24 mouse cellular contexts compared by ENCODE assay signal in genomic region chr1:85972341-85972740, GRCm38 (mm10). TPM values are rescaled to one million over a fixed set of nuclear protein-coding genes. Genes with fewer than 3 reads are reported as not detected.
DNase-seq lines count a peak whose midpoint lies in the region; ATAC-seq and TF ChIP-seq lines count a peak whose summit lies in the region.
"Had no signal": no experiment of that assay in that cellular context is flagged by ENCODE, and none has a peak within 500 bp of the region (broad histone marks: within the 10 kb centered on the region; RNA-seq: fewer than 3 reads in every experiment).

No protein-coding gene starts in this region.

- TF ChIP-seq EP300 in CH12.LX (IDR thresholded peaks at IDR 0.05; ENCODE audit: low read length): no peak

- no peaks in the 10 kb centered on the region; the same call in 1 of the 2 replicates for H3K79me2 ChIP-seq in CH12.LX (replicated peaks; ENCODE audit: control insufficient read depth, extremely low read depth, insufficient read depth, poor library complexity, severe bottlenecking)

- no peaks in the 10 kb centered on the region for H3K27me3 ChIP-seq in CH12.LX (replicated peaks)
- H3K27me3 ChIP-seq in small intestine, adult 2 months (ENCODE audit: control insufficient read depth, insufficient read depth, low read length): no peaks in the 10 kb centered on the region
- no peaks in the 10 kb centered on the region for H3K27me3 ChIP-seq in midbrain, embryonic 14.5 days (ENCODE audit: control insufficient read depth, insufficient read depth, low read length)
- H3K27me3 ChIP-seq: Patski had no signal

- no peak for TF ChIP-seq RAD21 in CH12.LX (IDR thresholded peaks at IDR 0.05; ENCODE audit: low read depth, low read length)

- peaks cover 39 to 69% of the 10 kb centered on the region in 2 experiments for H3K4me1 ChIP-seq in CH12.LX (ENCODE audit: control insufficient read depth in 1 of 2, insufficient read depth in 2 of 2)
- peaks cover 14% of the 10 kb centered on the region; the same call in 1 of the 2 replicates for H3K4me1 ChIP-seq in small intestine, adult 2 months (ENCODE audit: control insufficient read depth, insufficient read depth, insufficient read length, low read length)
- no peaks in the 10 kb centered on the region for H3K4me1 ChIP-seq in midbrain, embryonic 14.5 days (ENCODE audit: control insufficient read depth, insufficient read depth, low read length)

- dilution Hi-C loops in CH12.LX (cut with MboI; ENCODE audit: extremely low pct_ligation_motif_present, extremely low pct_unique_long_range_greater_than_20kb, low sequenced_read_pairs): no loop called here

- TF ChIP-seq CTCF in CH12.LX (conservative IDR thresholded peaks at IDR 0.05 in 1 of 2, IDR thresholded peaks at IDR 0.05 in 1 of 2; ENCODE audit: low read depth in 2 of 2, low read length in 2 of 2): no peak
- no peak for TF ChIP-seq CTCF in small intestine, adult 2 months (IDR thresholded peaks at IDR 0.05; ENCODE audit: extremely low read depth, insufficient read length, insufficient replicate concordance, low read depth, low read length)
- TF ChIP-seq CTCF in gastrocnemius, adult 2 months (IDR thresholded peaks at IDR 0.05): no peak

- in situ Hi-C loops in CH12.LX (cut with MboI; ENCODE audit: low pct_ligation_motif_present, low pct_unique_long_range_greater_than_20kb, low sequenced_read_pairs): no loop called here

- TF ChIP-seq POLR2A in CH12.LX (IDR thresholded peaks at IDR 0.05; ENCODE audit: low read depth, low read length): peak; percentile 35
- TF ChIP-seq POLR2A in small intestine, adult 2 months (IDR thresholded peaks at IDR 0.05; ENCODE audit: low read depth, low read length): no peak

- no peak for DNase-seq in CH12.LX (ENCODE audit: extremely low read depth)
- no peak for DNase-seq in gastrocnemius, adult 2 months
- no peak for DNase-seq in midbrain, embryonic 14.5 days
- DNase-seq: adrenal gland, adult 2 months; adrenal gland, adult 8-10 months; adrenal gland, postnatal 10 days; adrenal gland, postnatal 14 days; adrenal gland, postnatal 25 days; adrenal gland, postnatal 36 days; B cell, adult 2 months; cerebellum, adult 11 months; cerebellum, adult 11-12 months; cerebellum, adult 18-20 months; cerebellum, adult 2 months had no signal

- H3K27ac ChIP-seq in CH12.LX (ENCODE audit: insufficient read depth, low read depth): peak overlapping the region; percentile 99
- peak overlapping the region; percentile 14; the same call in 1 of the 2 replicates for H3K27ac ChIP-seq in small intestine, adult 2 months (ENCODE audit: insufficient read depth, low read depth, low read length)
- H3K27ac ChIP-seq in gastrocnemius, adult 2 months: no peak overlapping the region
- no peak overlapping the region for H3K27ac ChIP-seq in midbrain, embryonic 14.5 days (replicated peaks; ENCODE audit: low read depth, low read length)

- H3K4me3 ChIP-seq in CH12.LX (replicated peaks in 1 of 3; ENCODE audit: low read depth in 2 of 3, low read length in 2 of 3, poor library complexity in 1 of 3): peak overlapping the region; percentile 28 to 53 (median 29)
- H3K4me3 ChIP-seq in small intestine, adult 2 months (ENCODE audit: low read depth, low read length): no peak overlapping the region
- no peak overlapping the region for H3K4me3 ChIP-seq in gastrocnemius, adult 2 months
- no peak overlapping the region for H3K4me3 ChIP-seq in midbrain, embryonic 14.5 days (replicated peaks; ENCODE audit: low read depth, low read length)

- H3K9me3 ChIP-seq in CH12.LX (replicated peaks; ENCODE audit: low read length): no peaks in the 10 kb centered on the region
- no peaks in the 10 kb centered on the region for H3K9me3 ChIP-seq in midbrain, embryonic 14.5 days (ENCODE audit: control insufficient read depth, low read length)
- H3K9me3 ChIP-seq: G1E had no signal

- no peak for ATAC-seq in midbrain, embryonic 14.5 days (ENCODE audit: low FRiP score, low TSS enrichment)
- ATAC-seq: activated CD4-positive, CD25-positive, alpha-beta regulatory T cell, adult 4 months; CD4-positive, CD25-positive, alpha-beta regulatory T cell, adult 4 months; Patski had no signal

- 76% methylated on average over 3 of the region's 3 CpGs for WGBS in small intestine, adult 2 months
- WGBS in midbrain, embryonic 14.5 days: 80% methylated on average over 3 of the region's 3 CpGs

- H3K4me2 ChIP-seq in CH12.LX (ENCODE audit: insufficient read depth, low read depth, poor library complexity, severe bottlenecking): peak overlapping the region; percentile 81
- H3K4me2 ChIP-seq in midbrain, embryonic 14.5 days (ENCODE audit: low read length): no peak overlapping the region

- peak overlapping the region; percentile 80 for H3K9ac ChIP-seq in CH12.LX (ENCODE audit: insufficient read depth, low read depth)
- no peak overlapping the region for H3K9ac ChIP-seq in midbrain, embryonic 14.5 days (replicated peaks; ENCODE audit: low read length)

- intact Hi-C loops in gastrocnemius, adult 2 months (cut with DNase I): no loop called here

- H3K36me3 ChIP-seq in CH12.LX (replicated peaks in 1 of 2; ENCODE audit: control insufficient read depth in 1 of 2, insufficient read depth in 1 of 2, low read length in 1 of 2): no peaks in the 10 kb centered on the region
- H3K36me3 ChIP-seq in small intestine, adult 2 months (ENCODE audit: control insufficient read depth, insufficient read depth, low read length): no peaks in the 10 kb centered on the region
- no peaks in the 10 kb centered on the region for H3K36me3 ChIP-seq in midbrain, embryonic 14.5 days (ENCODE audit: control insufficient read depth, insufficient read depth, low read length)
- H3K36me3 ChIP-seq: G1E had no signal

TF ChIP-seq in CH12.LX, 34 proteins besides CTCF, POLR2A, EP300 and RAD21:
- no peak for TF ChIP-seq MEF2A (IDR thresholded peaks at IDR 0.05; ENCODE audit: borderline replicate concordance, low read depth, low read length)
- TF ChIP-seq ZKSCAN1 (IDR thresholded peaks at IDR 0.05; ENCODE audit: borderline replicate concordance, low read depth, low read length): no peak
- no peak for TF ChIP-seq JUN (IDR thresholded peaks at IDR 0.05; ENCODE audit: insufficient read depth, low read depth, low read length)
- 0 out of 2 replicates have a peak, but pooled peaks have one; percentile 37 for TF ChIP-seq TCF12 (IDR thresholded peaks at IDR 0.05; ENCODE audit: low read depth, low read length)
- no peak for TF ChIP-seq IRF4 (IDR thresholded peaks at IDR 0.05; ENCODE audit: low read depth, low read length)
- peak; percentile 63; the same call in 1 of the 2 replicates for TF ChIP-seq TBP (conservative IDR thresholded peaks at IDR 0.05; ENCODE audit: low read depth, low read length)
- peak; percentile 82 for TF ChIP-seq ZNF384 (IDR thresholded peaks at IDR 0.05; ENCODE audit: low read depth, low read length)

RNA-seq across cellular contexts. Expression of gene Gpr55, which starts 11.5 kb away (rescaled TPM):
- total RNA-seq in CH12.LX (2012; rRNA removed) (24.3 and 25.6 TPM in 2 replicates), CH12.LX (2014; rRNA removed) (16.2 and 16.4 TPM in 2 replicates)
- 17.3 and 20.3 TPM in 2 replicates for polyA plus RNA-seq in CH12.LX (2012; ENCODE audit: insufficient read length, low read depth)
- polyA plus RNA-seq in small intestine, adult 2 months (2012; rRNA removed): 2.7 and 4.2 TPM in 2 replicates
- not detected for total RNA-seq in gastrocnemius, adult 2 months (2021)
- polyA plus RNA-seq in midbrain, embryonic 14.5 days (2014; fragmentation: Nextera tagmentation; extraction: Ambion mirVana): 0.05 and 0.11 TPM in 2 replicates
- polyA plus RNA-seq: C2C12, Patski had no signal

RNA-seq across cellular contexts. Expression of gene 4933407L21Rik, which starts 44.1 kb away (rescaled TPM):
- total RNA-seq in CH12.LX (2012; rRNA removed) (0.08 and 0.17 TPM in 2 replicates), CH12.LX (2014; rRNA removed) (0.19 and 0.36 TPM in 2 replicates)
- polyA plus RNA-seq in CH12.LX (2012; ENCODE audit: insufficient read length, low read depth): 0.31 and 0.71 TPM in 2 replicates
- polyA plus RNA-seq in small intestine, adult 2 months (2012; rRNA removed): 0.14 TPM in 1 of 2 replicates, not detected in the other
- under 1 TPM in 1 of 2 experiments, not detected in 1; 0.36 TPM for total RNA-seq in gastrocnemius, adult 2 months (2021)
- polyA plus RNA-seq in midbrain, embryonic 14.5 days (2014; fragmentation: Nextera tagmentation; extraction: Ambion mirVana): 6.9 and 7.5 TPM in 2 replicates
- total RNA-seq: adrenal gland, adult 18-20 months; adrenal gland, postnatal 36 days; MEL had no signal
- polyA plus RNA-seq: adrenal gland, adult 2 months; C2C12; G1E had no signal

RNA-seq across cellular contexts. Expression of gene Spata3, which starts 44.3 kb away (rescaled TPM):
- total RNA-seq in CH12.LX (2012; rRNA removed) (not detected in 2 replicates), CH12.LX (2014; rRNA removed) (not detected in 2 replicates)
- not detected in 2 replicates for polyA plus RNA-seq in CH12.LX (2012; ENCODE audit: insufficient read length, low read depth)
- not detected in 2 replicates for polyA plus RNA-seq in small intestine, adult 2 months (2012; rRNA removed)
- total RNA-seq in gastrocnemius, adult 2 months (2021): not detected
- polyA plus RNA-seq in midbrain, embryonic 14.5 days (2014; fragmentation: Nextera tagmentation; extraction: Ambion mirVana): 0.32 and 0.34 TPM in 2 replicates
- total RNA-seq: adrenal gland, adult 18-20 months; adrenal gland, adult 2 months; adrenal gland, adult 8-10 months; adrenal gland, postnatal 10 days; adrenal gland, postnatal 14 days; adrenal gland, postnatal 25 days; adrenal gland, postnatal 36 days; adrenal gland, postnatal 4 days; ES-E14; G1E; MEL had no signal
- polyA plus RNA-seq: adrenal gland, adult 2 months; C2C12; CD4-positive, CD25-positive, alpha-beta regulatory T cell, adult 4 months; G1E; Patski had no signal

Comparison
In these comparisons a context has a peak if more than half of its experiments do, and no peak if none do; other contexts are left out.
1. H3K27ac ChIP-seq: peak in CH12.LX (single experiment) and small intestine, adult 2 months (single experiment); none in gastrocnemius, adult 2 months (single experiment) and midbrain, embryonic 14.5 days (single experiment).
2. H3K4me3 ChIP-seq: peak in CH12.LX (3 of 3); none in small intestine, adult 2 months (single experiment), gastrocnemius, adult 2 months (single experiment) and midbrain, embryonic 14.5 days (single experiment).